Mouse (Mus musculus) embryonic facial prominence, embryonic 11.5 days (tissue): ENCODE measurements at regions not wholly inside any gene's neighbourhood (a gene's known extent, or its start where the extent isn't known, plus 50 kb on each side); places are given as distances from the start of the nearest gene placed in this dataset.

Source experiments
- ATAC-seq: fragments of 200-750 bp; cut with Nextera tagmentation; replicated peaks from 2 replicates; pipeline ENCODE4 v1.8.0; 2017; ENCODE audit warnings: low read depth; ENCODE audit not compliant: insufficient number of reproducible peaks, low FRiP score, low TSS enrichment
- DNase-seq: peaks from one replicate; pipeline ENCODE4 v3.0.0-alpha.2; 2015; ENCODE audit warnings: low spot score
- H3K27ac ChIP-seq: fragments of 300-500 bp; sonication (generic); replicated peaks from 2 replicates; pipeline ENCODE4 v1.5.1; 2014; ENCODE audit warnings: mild to moderate bottlenecking, low read depth, low read length, control low read depth
- H3K27me3 ChIP-seq: fragments of 300-500 bp; sonication (generic); 2 replicates; pipeline ENCODE4 v1.6.1; 2014; ENCODE audit warnings: mild to moderate bottlenecking, low read length, moderate library complexity, mixed read lengths; ENCODE audit not compliant: control insufficient read depth, insufficient read depth
- H3K36me3 ChIP-seq: fragments of 300-500 bp; sonication (generic); replicated peaks from 2 replicates; pipeline ENCODE4 v1.6.1; 2014; ENCODE audit warnings: low read depth, mild to moderate bottlenecking, low read length, moderate library complexity, mixed read lengths; ENCODE audit not compliant: control insufficient read depth, insufficient read depth
- H3K4me1 ChIP-seq: fragments of 300-500 bp; sonication (generic); 2 replicates; pipeline ENCODE4 v1.6.1; 2014; ENCODE audit warnings: low read length, mixed read lengths; ENCODE audit not compliant: control insufficient read depth, insufficient read depth
- H3K4me2 ChIP-seq: fragments of 300-500 bp; sonication (generic); 2 replicates; pipeline ENCODE4 v1.6.1; 2014; ENCODE audit warnings: low read depth, mild to moderate bottlenecking, control low read depth, low read length, moderate library complexity
- H3K4me3 ChIP-seq: fragments of 300-500 bp; sonication (generic); 2 replicates; pipeline ENCODE4 v1.5.1; 2014; ENCODE audit warnings: low read depth, low read length, control low read depth
- H3K9ac ChIP-seq: fragments of 300-500 bp; sonication (generic); replicated peaks from 2 replicates; pipeline ENCODE4 v1.6.1; 2014; ENCODE audit warnings: mild to moderate bottlenecking, control low read depth, low read length
- H3K9me3 ChIP-seq: fragments of 300-500 bp; sonication (generic); replicated peaks from 2 replicates; pipeline ENCODE4 v1.6.1; 2016; ENCODE audit warnings: mild to moderate bottlenecking, low read length, inconsistent platforms, mixed read lengths; ENCODE audit not compliant: control insufficient read depth
- WGBS: fragments of 180-500 bp; shearing (Covaris S2); extraction: QIAGEN DNeasy Blood & Tissue Kit; methylation state at CpG from one replicate; pipeline ENCODE4 v1.1.7; 2014; 5-methylcytosine and 5-hydroxymethylcytosine counted together

DNA sequence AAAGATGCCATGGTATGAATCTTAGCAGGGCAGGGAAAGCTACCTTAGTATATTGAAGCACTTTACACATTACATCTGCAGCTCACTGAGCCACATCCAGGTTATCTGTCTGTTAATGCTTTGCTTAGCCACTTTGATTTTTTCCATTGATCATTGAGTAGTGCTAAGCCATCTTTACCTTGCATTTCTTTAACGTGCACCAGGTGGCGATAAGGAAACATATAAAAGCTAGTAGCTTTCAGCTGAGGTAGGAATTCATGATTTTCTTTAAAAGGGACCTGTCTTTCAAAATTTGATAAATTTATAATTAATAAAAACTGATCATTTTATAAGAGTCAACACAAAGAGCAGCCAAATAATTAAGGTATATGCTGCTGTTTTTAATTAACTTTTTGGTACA is 426.3 kb upstream of the Tpk1 start:
- WGBS, result 44% methylated on average over 2 of the region's 2 CpGs
- Histone ChIP-seq H3K4me1 (no peaks in the 10 kb centered on the region), H3K9ac (no peak overlapping the region), H3K4me3 (no peak overlapping the region), H3K27me3 (no peaks in the 10 kb centered on the region), H3K27ac (no peak overlapping the region), H3K4me2 (no peak overlapping the region), H3K9me3 (no peaks in the 10 kb centered on the region), H3K36me3 (no peaks in the 10 kb centered on the region)
- peak; percentile 17 for DNase-seq
- ATAC-seq, result no peak

DNA sequence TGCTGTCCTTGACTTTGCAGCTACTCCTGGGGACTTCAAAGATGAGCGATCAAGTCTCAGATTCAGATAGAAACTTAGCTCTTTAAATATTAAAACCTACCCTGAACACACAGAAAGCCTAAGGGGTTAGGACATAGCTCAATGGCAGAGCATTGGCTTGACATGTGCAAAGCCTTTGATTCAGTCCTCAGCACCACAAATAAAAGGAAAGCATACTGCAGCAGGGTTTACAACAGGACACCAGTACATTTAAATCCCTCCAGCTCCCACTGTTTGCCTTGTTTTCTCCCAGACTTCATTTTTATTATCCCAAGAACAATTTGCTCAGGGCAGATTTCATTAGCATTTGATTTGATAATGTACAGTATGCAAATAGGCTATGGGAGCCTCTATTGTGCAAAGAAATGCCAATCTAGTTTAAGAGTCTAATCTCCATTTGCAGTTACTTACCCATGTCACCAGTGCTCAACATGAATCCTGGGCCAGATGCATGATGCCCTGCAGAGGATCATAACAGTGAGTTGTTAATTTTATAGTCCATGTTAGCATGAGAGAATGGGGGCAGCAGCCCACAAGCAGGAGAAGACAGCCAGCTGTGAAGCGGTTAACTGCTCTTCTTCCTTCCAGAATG is 416.0 kb upstream of the Tpk1 start:
- H3K36me3 ChIP-seq, result no peaks in the 10 kb centered on the region
- ATAC-seq (no peak), DNase-seq (no peak)
- H3K9ac ChIP-seq, result no peak overlapping the region
- no peaks in the 10 kb centered on the region for H3K9me3 ChIP-seq
- H3K27ac ChIP-seq, result no peak overlapping the region
- H3K4me1 ChIP-seq, result no peaks in the 10 kb centered on the region
- 94% methylated on average over 2 of the region's 2 CpGs for WGBS
- H3K4me3 ChIP-seq, result no peak overlapping the region
- H3K27me3 ChIP-seq, result no peaks in the 10 kb centered on the region
- no peak overlapping the region for H3K4me2 ChIP-seq

DNA sequence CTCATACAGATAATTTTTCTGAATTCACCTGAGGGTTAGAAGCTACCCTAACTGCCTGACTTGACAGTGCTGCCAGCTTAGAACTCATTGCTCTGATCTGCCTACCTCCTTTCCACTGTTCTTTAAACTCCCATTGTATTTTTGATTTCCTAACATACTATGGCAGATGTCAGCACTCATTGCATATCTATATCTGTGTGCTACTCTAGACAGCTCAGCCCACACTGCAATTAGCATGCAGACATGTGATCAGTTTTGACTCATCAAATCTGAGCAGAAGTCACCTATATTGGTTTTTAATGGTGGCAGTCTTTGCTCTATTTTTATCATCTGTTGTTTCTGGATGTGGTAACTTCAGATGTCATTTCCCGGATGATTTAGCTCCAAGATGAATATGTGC is 407.0 kb upstream of the Tpk1 start:
- H3K9me3 ChIP-seq, result no peaks in the 10 kb centered on the region
- no peak overlapping the region for H3K9ac ChIP-seq
- no peaks in the 10 kb centered on the region for H3K4me1 ChIP-seq
- WGBS, result 84% methylated on average over 1 of the region's 1 CpGs
- no peak overlapping the region for H3K4me2 ChIP-seq
- DNase-seq (no peak), ATAC-seq (no peak)
- H3K4me3 ChIP-seq, result no peak overlapping the region
- H3K36me3 ChIP-seq, result no peaks in the 10 kb centered on the region
- H3K27ac ChIP-seq, result no peak overlapping the region
- H3K27me3 ChIP-seq, result no peaks in the 10 kb centered on the region

DNA sequence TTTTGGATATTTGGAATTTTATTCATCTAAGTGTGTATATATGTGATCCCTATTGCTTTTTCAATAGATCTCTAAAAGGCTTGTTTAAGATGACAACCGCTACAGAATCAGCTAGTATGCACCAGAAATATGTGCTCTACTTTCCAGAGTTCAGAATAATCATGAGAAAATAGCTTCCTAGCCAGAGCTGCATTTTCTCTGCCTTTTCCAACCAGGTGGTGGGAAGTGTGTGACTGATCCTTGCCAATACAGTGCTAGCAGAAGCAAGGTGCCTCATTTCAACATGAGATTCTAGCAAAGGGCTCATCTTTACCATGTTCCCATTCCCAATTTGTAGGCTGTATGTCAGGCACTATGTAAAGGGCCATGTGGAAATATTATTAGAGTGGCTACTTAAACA is 401.8 kb upstream of the Tpk1 start:
- no peak for DNase-seq
- Histone ChIP-seq H3K27ac (no peak overlapping the region), H3K9me3 (no peaks in the 10 kb centered on the region), H3K9ac (no peak overlapping the region), H3K36me3 (no peaks in the 10 kb centered on the region), H3K4me3 (no peak overlapping the region), H3K4me1 (no peaks in the 10 kb centered on the region), H3K27me3 (no peaks in the 10 kb centered on the region), H3K4me2 (no peak overlapping the region)
- no peak for ATAC-seq
- 94% methylated on average over 1 of the region's 1 CpGs for WGBS
